Mouse (Mus musculus) spleen, postnatal 4 days (tissue): ENCODE results near the gene Rbm4.
"Not testable (repeated sequence)": the region's sequence is repeated elsewhere in the genome, so short reads cannot be mapped to it uniquely, and the experiment has no call there.

Experiments
- DNase-seq, 2 experiments: peaks; one replicate each; pipeline ENCODE4 v3.0.0; 2022; ENCODE audit warnings: low spot score in 2 of 2

Gene Rbm4

GRCm38 (mm10) chr19:4797846-4798245, 4.1 kb upstream of the Rbm4 start:
- DNase-seq = no peak

GRCm38 (mm10) chr19:4795929-4796328, 2.2 kb upstream of the Rbm4 start:
- no peak for DNase-seq

GRCm38 (mm10) chr19:4793281-4793830, 345 bp downstream of the Rbm4 start:
- no peak for DNase-seq

GRCm38 (mm10) chr19:4786313-4786712, 7.4 kb downstream of the Rbm4 start:
- no peak for DNase-seq

- no peak for DNase-seq
Measured at GRCm38 (mm10) chr19:4785206-4785605, 8.5 kb downstream of the Rbm4 start.

GRCm38 (mm10) chr19:4782891-4783290, 10.8 kb downstream of the Rbm4 start:
- no peak for DNase-seq

- DNase-seq = no peak
Measured at GRCm38 (mm10) chr19:4772785-4773184, 20.9 kb downstream of the Rbm4 start.

- no peak for DNase-seq
Measured at GRCm38 (mm10) chr19:4767507-4768148, 26.1 kb downstream of the Rbm4 start.

GRCm38 (mm10) chr19:4762876-4763275, 30.8 kb downstream of the Rbm4 start:
- no peak for DNase-seq

- DNase-seq = not testable (repeated sequence)
Measured at GRCm38 (mm10) chr19:4760544-4760943, 33.2 kb downstream of the Rbm4 start.

GRCm38 (mm10) chr19:4756921-4757320, 36.8 kb downstream of the Rbm4 start:
- DNase-seq = no peak

- DNase-seq = peak; percentile 94 to 96
Measured at GRCm38 (mm10) chr19:4756193-4756911, 37.3 kb downstream of the Rbm4 start, which contains the start of gene Rbm4b. TSS of gene Rbm4b (plus strand) at chr19:4756497.

- peak; percentile 89 to 94 for DNase-seq
Measured at GRCm38 (mm10) chr19:4755565-4756192, 38.0 kb downstream of the Rbm4 start.

GRCm38 (mm10) chr19:4749975-4750374, 43.7 kb downstream of the Rbm4 start:
- no peak for DNase-seq

GRCm38 (mm10) chr19:4748493-4748892, 45.2 kb downstream of the Rbm4 start:
- no peak for DNase-seq

- DNase-seq = no peak
Measured at GRCm38 (mm10) chr19:4747631-4748312, 45.9 kb downstream of the Rbm4 start.

GRCm38 (mm10) chr19:4746611-4747010, 47.1 kb downstream of the Rbm4 start:
- DNase-seq = no peak

GRCm38 (mm10) chr19:4745681-4746080, 48.0 kb downstream of the Rbm4 start:
- DNase-seq = no peak

- no peak for DNase-seq
Measured at GRCm38 (mm10) chr19:4745057-4745456, 48.6 kb downstream of the Rbm4 start.

- no peak for DNase-seq
Measured at GRCm38 (mm10) chr19:4744026-4744425, 49.7 kb downstream of the Rbm4 start.

GRCm38 (mm10) chr19:4743524-4743923, 50.2 kb downstream of the Rbm4 start:
- DNase-seq = no peak

- peak in 1 of 2 experiments; percentile 56 for DNase-seq
Measured at GRCm38 (mm10) chr19:4742229-4742628, 51.5 kb downstream of the Rbm4 start.
